Mouse (Mus musculus): ENCODE measurements around the gene Zfp292. TPM values are rescaled to one million over a fixed set of nuclear protein-coding genes. Genes with fewer than 3 reads are reported as not detected.

Zfp292 gene
- total and polyA plus RNA-seq, 3 experiments = 9.5 to 13.6 (median 11.4) TPM

DNA sequence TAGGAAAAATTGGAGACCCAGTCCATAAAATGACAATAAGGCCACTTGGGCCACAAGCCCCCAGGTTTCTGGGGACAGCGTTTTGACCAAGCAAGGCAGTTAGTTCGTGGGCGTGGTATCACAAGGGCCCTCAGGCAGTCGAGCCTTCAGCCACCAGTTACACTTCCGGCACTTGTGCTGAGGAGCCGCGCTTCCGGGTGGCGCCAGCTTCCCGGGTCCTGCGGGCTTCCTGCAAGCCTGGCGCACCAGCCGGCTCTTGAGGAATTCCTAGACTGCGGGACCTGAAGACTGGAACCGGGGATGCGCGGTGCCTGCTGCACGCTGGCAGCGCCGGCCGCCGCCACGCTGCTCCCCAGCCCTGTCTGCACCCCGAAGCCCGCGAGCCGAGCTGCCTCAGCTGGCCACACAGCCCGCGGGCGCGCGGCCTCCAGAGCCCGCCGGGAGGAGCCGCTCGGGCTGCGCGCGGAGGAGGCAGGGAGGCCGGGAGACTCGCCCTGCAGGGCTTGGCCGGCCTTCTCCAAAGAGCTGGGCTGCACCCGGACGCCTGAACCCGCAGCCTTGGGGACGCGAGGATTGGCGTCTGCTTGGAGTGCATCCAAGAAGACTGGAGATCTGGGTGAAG is 3.8 kb upstream of the Zfp292 start:
- no peaks in the 10 kb centered on the region for H3K9me3 ChIP-seq (replicated peaks; ENCODE audit: low read length)
- H3K27me3 ChIP-seq (replicated peaks) = peaks cover 1% of the 10 kb centered on the region
- peaks cover 4 to 15% of the 10 kb centered on the region in 2 experiments; a peak in 3 of 4 replicates for H3K4me1 ChIP-seq (ENCODE audit: control insufficient read depth in 1 of 2, insufficient read depth in 2 of 2)
- TF ChIP-seq UBTF (IDR thresholded peaks at IDR 0.05; ENCODE audit: low read depth, low read length) = peak; percentile 96
- no peak for TF ChIP-seq ZNF384 (IDR thresholded peaks at IDR 0.05; ENCODE audit: low read depth, low read length)
- TF ChIP-seq MXI1 (IDR thresholded peaks at IDR 0.05; ENCODE audit: low read depth, low read length) = peak; percentile 58; the same call in 1 of the 2 replicates
- TF ChIP-seq IRF4 (IDR thresholded peaks at IDR 0.05; ENCODE audit: low read depth, low read length) = peak; percentile 53
- TF ChIP-seq RAD21 (IDR thresholded peaks at IDR 0.05; ENCODE audit: low read depth, low read length) = no peak
- TF ChIP-seq CTCF (conservative IDR thresholded peaks at IDR 0.05 in 1 of 2, IDR thresholded peaks at IDR 0.05 in 1 of 2; ENCODE audit: low read depth in 2 of 2, low read length in 2 of 2) = no peak
- 0 out of 2 replicates have a peak, but pooled peaks have one; percentile 38 for TF ChIP-seq KAT2A (IDR thresholded peaks at IDR 0.05; ENCODE audit: insufficient replicate concordance, low read length)
- no peak for TF ChIP-seq JUN (IDR thresholded peaks at IDR 0.05; ENCODE audit: insufficient read depth, low read depth, low read length)
- peak; percentile 92 for TF ChIP-seq POLR2A (IDR thresholded peaks at IDR 0.05; ENCODE audit: low read depth, low read length)
- peak; percentile 98 for TF ChIP-seq TCF12 (IDR thresholded peaks at IDR 0.05; ENCODE audit: low read depth, low read length)
- peak; percentile 18; the same call in 1 of the 2 replicates for TF ChIP-seq MEF2A (IDR thresholded peaks at IDR 0.05; ENCODE audit: borderline replicate concordance, low read depth, low read length)
- no peak for TF ChIP-seq RCOR1 (conservative IDR thresholded peaks at IDR 0.05; ENCODE audit: low read depth, low read length)
- 0 out of 2 replicates have a peak, but pooled peaks have one; percentile 50 for TF ChIP-seq MAX (IDR thresholded peaks at IDR 0.05; ENCODE audit: low read length)
- peak; percentile 98 for TF ChIP-seq ELF1 (IDR thresholded peaks at IDR 0.05; ENCODE audit: low read depth, low read length)
- peak; percentile 95 for TF ChIP-seq TBP (conservative IDR thresholded peaks at IDR 0.05; ENCODE audit: low read depth, low read length)
- peak; percentile 92 for TF ChIP-seq NELFE (IDR thresholded peaks at IDR 0.05; ENCODE audit: low read depth, low read length)
- 0 out of 2 replicates have a peak, but pooled peaks have one; percentile 42 for TF ChIP-seq POLR2AphosphoS2 (IDR thresholded peaks at IDR 0.05; ENCODE audit: low read depth, low read length)
- peak; percentile 80 for TF ChIP-seq ZMIZ1 (IDR thresholded peaks at IDR 0.05; ENCODE audit: low read depth, low read length)
- peak; percentile 47 for TF ChIP-seq BHLHE40 (IDR thresholded peaks at IDR 0.05; ENCODE audit: low read depth, low read length)
- TF ChIP-seq NRF1 (IDR thresholded peaks at IDR 0.05; ENCODE audit: low read depth, low read length) = 0 out of 2 replicates have a peak, but pooled peaks have one; percentile 22
- TF ChIP-seq CHD2 (IDR thresholded peaks at IDR 0.05; ENCODE audit: low read length) = no peak
- TF ChIP-seq HCFC1 (IDR thresholded peaks at IDR 0.05; ENCODE audit: low read depth, low read length) = peak; percentile 69
- peak; percentile 83 for TF ChIP-seq SIN3A (IDR thresholded peaks at IDR 0.05; ENCODE audit: low read length)
- peak overlapping the region; percentile 61 to 78 (median 72) for H3K4me3 ChIP-seq (replicated peaks in 1 of 3; ENCODE audit: low read depth in 2 of 3, low read length in 2 of 3, poor library complexity in 1 of 3)
- in situ Hi-C loops (cut with MboI; ENCODE audit: low pct_ligation_motif_present, low pct_unique_long_range_greater_than_20kb, low sequenced_read_pairs) = no loop called here
- no peaks in the 10 kb centered on the region for H3K36me3 ChIP-seq (replicated peaks in 1 of 2; ENCODE audit: control insufficient read depth in 1 of 2, insufficient read depth in 1 of 2, low read length in 1 of 2)
- peak; percentile 80 for DNase-seq (ENCODE audit: extremely low read depth)
- H3K9ac ChIP-seq (ENCODE audit: insufficient read depth, low read depth) = peak overlapping the region; percentile 72
- dilution Hi-C loops (cut with MboI; ENCODE audit: extremely low pct_ligation_motif_present, extremely low pct_unique_long_range_greater_than_20kb, low sequenced_read_pairs) = no loop called here
- H3K27ac ChIP-seq (ENCODE audit: insufficient read depth, low read depth) = no peak overlapping the region
- peak overlapping the region; percentile 77 for H3K4me2 ChIP-seq (ENCODE audit: insufficient read depth, low read depth, poor library complexity, severe bottlenecking)
- H3K79me2 ChIP-seq (replicated peaks; ENCODE audit: control insufficient read depth, extremely low read depth, insufficient read depth, poor library complexity, severe bottlenecking) = peaks cover 11% of the 10 kb centered on the region
